22 mouse cellular contexts compared by ENCODE assay signal in the genomic region with DNA sequence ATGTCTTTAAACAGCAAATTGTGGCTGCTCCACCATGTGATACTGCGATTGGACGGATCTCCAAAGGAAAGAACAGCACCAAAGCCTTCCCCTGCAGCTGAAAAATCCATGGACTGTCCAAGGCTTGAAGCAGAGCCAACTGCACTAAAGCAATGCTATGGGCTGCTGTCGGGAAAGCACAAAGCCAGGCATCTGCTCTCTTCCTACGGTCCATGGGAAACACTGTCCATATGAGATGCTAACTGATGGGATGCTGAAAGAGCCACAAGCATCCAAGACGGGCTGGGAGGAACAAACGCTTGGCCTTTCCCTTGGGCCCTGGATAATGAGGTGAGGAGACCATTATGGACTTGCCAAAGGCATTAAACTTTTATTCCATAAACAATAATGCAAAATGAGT.
DNase-seq lines count a peak whose midpoint lies in the region; ATAC-seq and TF ChIP-seq lines count a peak whose summit lies in the region.
"Had no signal": no experiment of that assay in that cellular context is flagged by ENCODE, and none has a peak within 500 bp of the region (broad histone marks: within the 10 kb centered on the region; RNA-seq: fewer than 3 reads in every experiment).

No protein-coding gene starts in this region.

- no peak overlapping the region for H3K9ac ChIP-seq in kidney, postnatal 0 days (ENCODE audit: low read depth, low read length)
- H3K9ac ChIP-seq in lung, embryonic 14.5 days, result no peak overlapping the region
- H3K9ac ChIP-seq: embryonic facial prominence, embryonic 15.5 days; hindbrain, embryonic 14.5 days; intestine, embryonic 15.5 days; neural tube, embryonic 12.5 days had no signal

- no peaks in the 10 kb centered on the region for H3K27me3 ChIP-seq in kidney, postnatal 0 days (ENCODE audit: insufficient read depth, low read length)
- no peaks in the 10 kb centered on the region for H3K27me3 ChIP-seq in lung, embryonic 14.5 days (ENCODE audit: insufficient read depth, low read length)
- H3K27me3 ChIP-seq: embryonic facial prominence, embryonic 15.5 days; intestine, embryonic 15.5 days; neural tube, embryonic 12.5 days had no signal

- peak; percentile 16 to 39 for DNase-seq in cerebellum, postnatal 10 days
- DNase-seq in cerebellum, adult 8-10 months, result no peak
- DNase-seq in kidney, postnatal 0 days (ENCODE audit: low spot score), result peak; percentile 75
- DNase-seq in kidney, postnatal 36 days, result no peak
- peak; percentile 92 for DNase-seq in lung, embryonic 14.5 days
- no peak for DNase-seq in lung, adult 2 months
- DNase-seq in brain, adult 2 months (ENCODE audit: low read depth, low spot score), result peak; percentile 24
- DNase-seq in embryo, embryonic 11 days, result no peak
- DNase-seq: cerebellum, adult 9-11 months; gastrocnemius, postnatal 25 days; liver; right cerebral cortex, postnatal 14 days; spleen, adult 18-20 months; thymus, postnatal 25 days had no signal

- no peak for TF ChIP-seq CTCF in kidney, postnatal 0 days (IDR thresholded peaks at IDR 0.05; ENCODE audit: low read depth)
- TF ChIP-seq CTCF in lung, embryonic 14.5 days (IDR thresholded peaks at IDR 0.05; ENCODE audit: low read depth), result no peak
- no peak for TF ChIP-seq CTCF in lung, adult 2 months (IDR thresholded peaks at IDR 0.05; ENCODE audit: insufficient read depth, low read length)

- no peaks in the 10 kb centered on the region for H3K36me3 ChIP-seq in kidney, postnatal 0 days (ENCODE audit: insufficient read depth, low read length)
- H3K36me3 ChIP-seq in lung, embryonic 14.5 days (ENCODE audit: insufficient read depth), result no peaks in the 10 kb centered on the region
- H3K36me3 ChIP-seq: embryonic facial prominence, embryonic 15.5 days; intestine, embryonic 15.5 days; midbrain, embryonic 10.5 days; neural tube, embryonic 12.5 days had no signal

- no peak for TF ChIP-seq POLR2A in lung, adult 2 months (IDR thresholded peaks at IDR 0.05; ENCODE audit: borderline replicate concordance, extremely low read depth, low read depth, low read length)

- WGBS in kidney, postnatal 0 days, result 69% methylated on average over 6 of the region's 6 CpGs
- WGBS in lung, embryonic 14.5 days, result 40% methylated on average over 6 of the region's 6 CpGs
- 75% methylated on average over 6 of the region's 6 CpGs for WGBS in lung, adult 2 months

- no peaks in the 10 kb centered on the region for H3K4me1 ChIP-seq in kidney, postnatal 0 days (replicated peaks; ENCODE audit: insufficient read depth, low read length)
- H3K4me1 ChIP-seq in lung, embryonic 14.5 days (ENCODE audit: insufficient read depth), result peaks cover 28% of the 10 kb centered on the region
- H3K4me1 ChIP-seq in lung, adult 2 months (ENCODE audit: control insufficient read depth, insufficient read depth, low read length), result no peaks in the 10 kb centered on the region

- ATAC-seq in kidney, postnatal 0 days (replicated peaks; ENCODE audit: low FRiP score, low read depth), result no peak
- peak; percentile 93 for ATAC-seq in lung, embryonic 14.5 days (ENCODE audit: insufficient read depth)
- ATAC-seq: forebrain, embryonic 16.5 days; intestine, embryonic 15.5 days had no signal

- no peak overlapping the region for H3K4me3 ChIP-seq in kidney, postnatal 0 days (replicated peaks; ENCODE audit: low read depth, low read length)
- H3K4me3 ChIP-seq in lung, embryonic 14.5 days (ENCODE audit: low read depth, low read length), result no peak overlapping the region
- H3K4me3 ChIP-seq in lung, adult 2 months (replicated peaks; ENCODE audit: extremely low read depth, low read depth, low read length), result no peak overlapping the region
- H3K4me3 ChIP-seq: embryonic facial prominence, embryonic 15.5 days; heart, embryonic 10.5 days; intestine, embryonic 15.5 days; midbrain, embryonic 10.5 days; neural tube, embryonic 12.5 days had no signal

- no peaks in the 10 kb centered on the region for H3K9me3 ChIP-seq in kidney, postnatal 0 days (replicated peaks; ENCODE audit: low read length)
- H3K9me3 ChIP-seq in lung, embryonic 14.5 days (ENCODE audit: low read depth, low read length), result no peaks in the 10 kb centered on the region
- H3K9me3 ChIP-seq: embryonic facial prominence, embryonic 15.5 days; heart, embryonic 10.5 days; intestine, embryonic 15.5 days; midbrain, embryonic 10.5 days; neural tube, embryonic 12.5 days had no signal

- no peak overlapping the region for H3K27ac ChIP-seq in kidney, postnatal 0 days
- peak overlapping the region; percentile 56; the same call in 1 of the 2 replicates for H3K27ac ChIP-seq in lung, embryonic 14.5 days (ENCODE audit: low read depth)
- H3K27ac ChIP-seq: embryonic facial prominence, embryonic 15.5 days; heart, embryonic 10.5 days; hindbrain, embryonic 14.5 days; intestine, embryonic 15.5 days; macrophage; midbrain, embryonic 10.5 days; neural tube, embryonic 12.5 days had no signal

- no peak overlapping the region for H3K4me2 ChIP-seq in kidney, postnatal 0 days (ENCODE audit: low read length)
- no peak overlapping the region for H3K4me2 ChIP-seq in lung, embryonic 14.5 days
- H3K4me2 ChIP-seq: embryonic facial prominence, embryonic 15.5 days; hindbrain, embryonic 14.5 days; intestine, embryonic 15.5 days; neural tube, embryonic 12.5 days had no signal

Comparison
In these comparisons a context has a peak if more than half of its experiments do, and no peak if none do; other contexts are left out.
1. DNase-seq: peak in cerebellum, postnatal 10 days (2 of 2), kidney, postnatal 0 days (single experiment), lung, embryonic 14.5 days (single experiment) and brain, adult 2 months (single experiment); none in cerebellum, adult 8-10 months (single experiment), kidney, postnatal 36 days (0 of 2), lung, adult 2 months (single experiment) and embryo, embryonic 11 days (single experiment).